Mouse (Mus musculus) heart, postnatal 0 days (tissue): ENCODE data around the gene Ccdc88b. TPM values are rescaled to one million over a fixed set of nuclear protein-coding genes. Genes with fewer than 3 reads are reported as not detected.
"Not testable (repeated sequence)": the region's sequence is repeated elsewhere in the genome, so short reads cannot be mapped to it uniquely, and the experiment has no call there.

ENCODE experiments used
- ATAC-seq: fragments of 200-750 bp; cut with Nextera tagmentation; 2 replicates; pipeline ENCODE4 v1.8.0; 2017; ENCODE audit warnings: low read depth, moderate number of reproducible peaks, moderate library complexity; ENCODE audit not compliant: insufficient read depth
- DNase-seq: peaks from one replicate; pipeline ENCODE4 v3.0.0-alpha.2; 2016; ENCODE audit warnings: low spot score
- H3K27ac ChIP-seq: fragments of 300-500 bp; sonication (generic); 2 replicates; pipeline ENCODE4 v1.5.1; 2014; ENCODE audit warnings: low read depth, mild to moderate bottlenecking
- H3K27me3 ChIP-seq: fragments of 300-500 bp; sonication (generic); 2 replicates; pipeline ENCODE4 v1.6.1; 2014; ENCODE audit warnings: low read length, mixed read lengths; ENCODE audit not compliant: control insufficient read depth, insufficient read depth
- H3K36me3 ChIP-seq: fragments of 300-500 bp; sonication (generic); replicated peaks from 2 replicates; pipeline ENCODE4 v1.6.1; 2014; ENCODE audit warnings: low read length, mixed read lengths; ENCODE audit not compliant: control insufficient read depth, insufficient read depth
- H3K4me1 ChIP-seq: fragments of 300-500 bp; sonication (generic); 2 replicates; pipeline ENCODE4 v1.6.1; 2014; ENCODE audit warnings: antibody characterized with exemption; ENCODE audit not compliant: control insufficient read depth, insufficient read depth
- H3K4me2 ChIP-seq: fragments of 300-500 bp; sonication (generic); 2 replicates; pipeline ENCODE4 v1.6.1; 2014; ENCODE audit warnings: low read depth, mild to moderate bottlenecking, low read length, moderate library complexity
- H3K4me3 ChIP-seq: fragments of 300-500 bp; sonication (generic); 2 replicates; pipeline ENCODE4 v1.5.1; 2014; ENCODE audit warnings: low read depth, low read length
- H3K9ac ChIP-seq: fragments of 300-500 bp; sonication (generic); replicated peaks from 2 replicates; pipeline ENCODE4 v1.6.1; 2014; ENCODE audit warnings: low read depth, low read length, mixed read lengths
- H3K9me3 ChIP-seq: fragments of 300-500 bp; sonication (generic); replicated peaks from 2 replicates; pipeline ENCODE4 v1.6.1; 2016; ENCODE audit warnings: low read length; ENCODE audit not compliant: control insufficient read depth
- CTCF ChIP-seq: IDR thresholded peaks from 2 replicates; pipeline ENCODE4 v1.5.1; 2016; ENCODE audit warnings: antibody characterized with exemption, control low read depth, low read depth
- EP300 ChIP-seq: IDR thresholded peaks from 2 replicates; pipeline ENCODE4 v1.6.1; 2016; ENCODE audit warnings: antibody characterized with exemption, low read depth
- whole genome bisulfite sequencing: fragments of 180-500 bp; shearing (Covaris S2); extraction: QIAGEN DNeasy Blood & Tissue Kit; methylation state at CpG from one replicate; pipeline ENCODE4 v1.1.7; 2014; 5-methylcytosine and 5-hydroxymethylcytosine counted together
- polyA plus RNA-seq: library from polyadenylated mRNA; unstranded; fragments of >200 nt; fragmentation: Nextera tagmentation; extraction: Ambion mirVana; gene quantifications from 2 replicates; pipeline ENCODE4 v1.2.1, GENCODE M21; 2015
- total RNA-seq: library from RNA; depleted of rRNA; stranded (reverse); fragments of >200 nt; gene quantifications from 2 replicates; pipeline ENCODE4 v1.2.3, GENCODE M21; 2014; ENCODE audit warnings: low replicate concordance

Gene Ccdc88b
- total and polyA plus RNA-seq, 2 experiments from 2014 or later = 0.11 to 0.36 TPM

- no peak for TF ChIP-seq CTCF
- TF ChIP-seq EP300 = no peak
- 82% methylated on average over 4 of the region's 4 CpGs for WGBS
- H3K4me1 ChIP-seq = no peaks in the 10 kb centered on the region
Observed at GRCm38 (mm10) chr19:6899641-6900040, 41.6 kb upstream of the Ccdc88b start.

DNA sequence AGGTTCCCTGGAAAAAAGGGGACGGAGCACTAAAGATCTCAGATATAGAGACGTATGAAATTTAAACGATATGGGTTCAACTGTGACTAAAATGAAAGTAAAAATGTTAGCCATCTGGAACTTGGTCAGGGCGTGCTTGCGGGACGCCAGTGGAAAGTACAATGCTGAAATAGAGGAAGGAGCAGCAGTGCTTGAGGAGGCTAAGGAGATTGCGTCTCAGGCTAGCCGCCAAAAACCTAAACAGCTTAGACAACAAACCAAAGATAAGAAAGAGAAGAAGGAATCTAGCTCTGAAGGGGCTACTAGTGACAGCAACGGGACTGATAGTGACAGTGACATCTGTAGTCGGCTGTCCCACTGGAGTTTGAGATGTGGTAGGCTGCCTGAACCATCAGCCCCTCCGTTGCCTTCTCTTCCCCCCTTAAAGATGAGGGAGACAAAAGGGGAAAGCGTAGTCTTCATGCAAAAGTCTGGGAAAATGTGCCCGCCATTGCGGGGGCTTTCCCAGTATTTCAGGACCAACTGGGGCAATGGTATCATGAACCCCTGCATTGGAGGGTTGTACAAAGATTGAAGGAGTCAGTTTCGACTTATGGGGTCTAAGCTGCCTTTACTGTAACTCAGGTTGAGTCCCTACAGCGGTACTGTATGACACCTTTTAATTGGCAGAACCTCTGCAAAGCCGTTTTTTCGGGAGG is 37.7 kb upstream of the Ccdc88b start:
- H3K4me2 ChIP-seq, H3K27ac ChIP-seq, DNase-seq, H3K27me3 ChIP-seq, H3K9ac ChIP-seq, H3K4me1 ChIP-seq, H3K36me3 ChIP-seq, H3K4me3 ChIP-seq, H3K9me3 ChIP-seq, ATAC-seq: not testable (repeated sequence)
- WGBS = 67% methylated on average over 18 of the region's 18 CpGs

More at GRCm38 (mm10) chr19:6899641-6900040, 41.6 kb upstream of the Ccdc88b start:
- Histone ChIP-seq H3K36me3 (0 out of 2 replicates have a peak, but pooled peaks cover under 1% of the 10 kb centered on the region), H3K27ac (no peak overlapping the region), H3K4me2 (no peak overlapping the region), H3K27me3 (no peaks in the 10 kb centered on the region), H3K4me3 (no peak overlapping the region), H3K9ac (no peak overlapping the region), H3K9me3 (peaks cover 4% of the 10 kb centered on the region; the same call in 1 of the 2 replicates)
- no peak for ATAC-seq
- no peak for DNase-seq

DNA sequence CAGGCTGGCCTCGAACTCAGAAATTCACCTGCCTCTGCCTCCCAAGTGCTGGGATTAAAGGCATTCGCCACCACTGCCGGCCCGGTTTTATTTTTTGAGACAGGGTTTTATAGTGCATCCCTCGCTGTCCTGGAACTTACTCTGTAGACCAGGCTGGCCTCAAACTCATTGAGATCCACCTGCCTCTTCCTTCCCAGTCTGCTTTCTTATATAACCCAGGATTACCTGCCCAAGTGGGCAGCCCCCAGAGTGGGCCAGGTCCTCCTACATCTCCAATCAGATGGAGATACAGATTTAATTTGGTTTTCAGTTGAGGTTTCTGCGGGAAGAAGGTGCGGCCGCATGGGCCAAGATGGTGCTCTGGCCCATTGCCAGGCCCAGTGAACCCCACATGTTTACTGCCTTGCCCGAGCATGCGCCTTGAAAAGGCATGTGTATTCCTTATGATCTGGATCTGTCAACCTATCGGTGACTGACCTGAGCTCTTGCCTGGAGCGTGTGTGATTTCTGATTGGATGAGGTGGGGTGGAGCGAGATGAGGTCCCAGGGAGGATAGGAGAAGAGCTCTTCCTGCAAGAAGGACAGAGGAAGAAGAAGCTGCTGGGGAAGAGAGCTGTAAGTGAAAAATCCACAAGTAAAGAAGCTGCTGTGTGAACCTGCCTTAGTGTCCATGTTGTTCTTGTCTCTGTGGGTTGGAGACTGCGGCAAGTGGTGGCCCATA is 35.9 kb upstream of the Ccdc88b start:
- H3K4me3 ChIP-seq = no peak overlapping the region
- no peak overlapping the region for H3K4me2 ChIP-seq
- ATAC-seq (no peak), DNase-seq (no peak)
- no peaks in the 10 kb centered on the region for H3K27me3 ChIP-seq
- H3K4me1 ChIP-seq = no peaks in the 10 kb centered on the region
- TF ChIP-seq CTCF = no peak
- TF ChIP-seq EP300 = no peak
- no peak overlapping the region for H3K27ac ChIP-seq
- 89% methylated on average over 14 of the region's 14 CpGs for WGBS
- H3K9ac ChIP-seq = no peak overlapping the region
- no peaks in the 10 kb centered on the region for H3K36me3 ChIP-seq
- peaks cover 4% of the 10 kb centered on the region; the same call in 1 of the 2 replicates for H3K9me3 ChIP-seq

- H3K4me1 ChIP-seq = no peaks in the 10 kb centered on the region
- WGBS = 51% methylated on average over 4 of the region's 4 CpGs
- peaks cover 4% of the 10 kb centered on the region; the same call in 1 of the 2 replicates for H3K9me3 ChIP-seq
- DNase-seq = no peak
- no peak for ATAC-seq
- H3K4me3 ChIP-seq = no peak overlapping the region
- H3K36me3 ChIP-seq = no peaks in the 10 kb centered on the region
- no peak overlapping the region for H3K4me2 ChIP-seq
- no peaks in the 10 kb centered on the region for H3K27me3 ChIP-seq
- no peak overlapping the region for H3K9ac ChIP-seq
- H3K27ac ChIP-seq = no peak overlapping the region
- TF ChIP-seq CTCF (no peak), EP300 (no peak)
Observed at GRCm38 (mm10) chr19:6892512-6892911, 34.5 kb upstream of the Ccdc88b start.

GRCm38 (mm10) chr19:6877965-6878364 is 20.0 kb upstream of the Ccdc88b start:
- TF ChIP-seq CTCF = no peak
- no peak for TF ChIP-seq EP300
- no peak overlapping the region for H3K4me3 ChIP-seq
- no peaks in the 10 kb centered on the region for H3K27me3 ChIP-seq
- no peak overlapping the region for H3K4me2 ChIP-seq
- DNase-seq (no peak), ATAC-seq (no peak)
- no peak overlapping the region for H3K27ac ChIP-seq
- no peaks in the 10 kb centered on the region for H3K4me1 ChIP-seq
- H3K9ac ChIP-seq = no peak overlapping the region
- H3K9me3 ChIP-seq = no peaks in the 10 kb centered on the region
- no peaks in the 10 kb centered on the region for H3K36me3 ChIP-seq
- 83% methylated on average over 4 of the region's 4 CpGs for WGBS
